Mouse (Mus musculus) heart, embryonic 12.5 days (tissue): ENCODE results near the gene Zfp352. TPM values are rescaled to one million over a fixed set of nuclear protein-coding genes. Genes with fewer than 3 reads are reported as not detected.
"Not testable (repeated sequence)": the region's sequence is repeated elsewhere in the genome, so short reads cannot be mapped to it uniquely, and the experiment has no call there.

Experiments
- ATAC-seq: fragments of 200-750 bp; cut with Nextera tagmentation; 2 replicates; pipeline ENCODE4 v1.8.0; 2017; ENCODE audit warnings: moderate TSS enrichment, moderate library complexity; ENCODE audit not compliant: insufficient number of reproducible peaks, low FRiP score
- H3K27ac ChIP-seq: fragments of 300-500 bp; sonication (generic); 2 replicates; pipeline ENCODE4 v1.5.1; 2016; ENCODE audit warnings: mild to moderate bottlenecking, moderate library complexity; ENCODE audit not compliant: poor library complexity, severe bottlenecking
- H3K27me3 ChIP-seq: fragments of 300-500 bp; sonication (generic); replicated peaks from 2 replicates; pipeline ENCODE4 v1.6.1; 2016; ENCODE audit warnings: mild to moderate bottlenecking, moderate library complexity
- H3K36me3 ChIP-seq: fragments of 300-500 bp; sonication (generic); 2 replicates; pipeline ENCODE4 v1.6.1; 2016; ENCODE audit warnings: mild to moderate bottlenecking, moderate library complexity
- H3K4me1 ChIP-seq: fragments of 300-500 bp; sonication (generic); replicated peaks from 2 replicates; pipeline ENCODE4 v1.6.1; 2016; ENCODE audit warnings: mild to moderate bottlenecking
- H3K4me2 ChIP-seq: fragments of 300-500 bp; sonication (generic); 2 replicates; pipeline ENCODE4 v1.6.1; 2016; ENCODE audit warnings: mild to moderate bottlenecking, moderate library complexity
- H3K4me3 ChIP-seq: fragments of 300-500 bp; sonication (generic); 2 replicates; pipeline ENCODE4 v1.5.1; 2016; ENCODE audit warnings: mild to moderate bottlenecking
- H3K9ac ChIP-seq: fragments of 300-500 bp; sonication (generic); 2 replicates; pipeline ENCODE4 v1.6.1; 2016; ENCODE audit warnings: mild to moderate bottlenecking, moderate library complexity
- H3K9me3 ChIP-seq: fragments of 300-500 bp; sonication (generic); replicated peaks from 2 replicates; pipeline ENCODE4 v1.6.1; 2016; ENCODE audit warnings: mild to moderate bottlenecking, moderate library complexity
- WGBS: fragments of 180-500 bp; shearing (Covaris S2); methylation state at CpG from one replicate; pipeline ENCODE4 v1.1.7; 2016; 5-methylcytosine and 5-hydroxymethylcytosine counted together
- polyA plus RNA-seq: library from polyadenylated mRNA; unstranded; fragments of >200 nt; fragmentation: Nextera tagmentation; extraction: Ambion mirVana; gene quantifications from 2 replicates; pipeline ENCODE4 v1.2.1, GENCODE M21; 2016

The Zfp352 gene
- not detected in 2 replicates for polyA plus RNA-seq

- H3K9me3 ChIP-seq, result no peaks in the 10 kb centered on the region; the same call in 1 of the 2 replicates
- H3K4me1 ChIP-seq, result no peaks in the 10 kb centered on the region
- no peaks in the 10 kb centered on the region for H3K27me3 ChIP-seq
- no peak for ATAC-seq
- no peak within 1 kb of the TSS for H3K4me2 ChIP-seq
- 78% methylated on average over 2 of the region's 2 CpGs for WGBS
- H3K27ac ChIP-seq, result no peak within 1 kb of the TSS
- H3K9ac ChIP-seq, result no peak within 1 kb of the TSS
- no peaks in the 10 kb centered on the region for H3K36me3 ChIP-seq
- H3K4me3 ChIP-seq, result no peak within 1 kb of the TSS
These were observed at the start of gene Zfp352 for GRCm38 (mm10) chr4:90218520-90218919. Gene Zfp352 (plus strand): TSS chr4:90218820.

GRCm38 (mm10) chr4:90170890-90171483 is 47.6 kb upstream of the Zfp352 start:
- Histone ChIP-seq H3K27ac (no peak overlapping the region), H3K4me3 (no peak overlapping the region), H3K9me3 (no peaks in the 10 kb centered on the region), H3K27me3 (no peaks in the 10 kb centered on the region), H3K9ac (no peak overlapping the region), H3K4me1 (no peaks in the 10 kb centered on the region), H3K36me3 (no peaks in the 10 kb centered on the region), H3K4me2 (no peak overlapping the region)
- no peak for ATAC-seq
- WGBS, result 62% methylated on average over 3 of the region's 3 CpGs

DNA sequence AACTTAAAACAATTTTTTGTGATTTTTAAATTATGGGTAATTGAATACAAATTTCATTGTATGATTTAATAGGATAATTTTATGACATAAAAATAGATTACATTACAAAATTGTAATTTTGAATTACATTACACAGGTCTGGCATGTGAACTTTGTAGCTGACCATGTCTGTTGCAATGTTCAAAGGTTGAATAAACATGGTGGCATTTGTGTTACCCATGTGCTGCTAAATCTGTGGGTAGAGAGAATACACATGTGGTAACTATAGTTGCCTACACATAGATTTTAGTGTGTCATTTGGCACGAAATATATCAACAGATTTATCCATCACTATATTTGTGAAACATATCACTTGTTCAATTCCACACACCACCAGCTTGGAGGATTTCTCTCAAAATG is 44.6 kb upstream of the Zfp352 start:
- Histone ChIP-seq H3K9ac (no peak overlapping the region), H3K27me3 (no peaks in the 10 kb centered on the region), H3K9me3 (no peaks in the 10 kb centered on the region), H3K4me1 (no peaks in the 10 kb centered on the region), H3K4me2 (no peak overlapping the region), H3K27ac (no peak overlapping the region), H3K4me3 (no peak overlapping the region), H3K36me3 (no peaks in the 10 kb centered on the region)
- ATAC-seq, result no peak
- 58% methylated on average over 1 of the region's 1 CpGs for WGBS

DNA sequence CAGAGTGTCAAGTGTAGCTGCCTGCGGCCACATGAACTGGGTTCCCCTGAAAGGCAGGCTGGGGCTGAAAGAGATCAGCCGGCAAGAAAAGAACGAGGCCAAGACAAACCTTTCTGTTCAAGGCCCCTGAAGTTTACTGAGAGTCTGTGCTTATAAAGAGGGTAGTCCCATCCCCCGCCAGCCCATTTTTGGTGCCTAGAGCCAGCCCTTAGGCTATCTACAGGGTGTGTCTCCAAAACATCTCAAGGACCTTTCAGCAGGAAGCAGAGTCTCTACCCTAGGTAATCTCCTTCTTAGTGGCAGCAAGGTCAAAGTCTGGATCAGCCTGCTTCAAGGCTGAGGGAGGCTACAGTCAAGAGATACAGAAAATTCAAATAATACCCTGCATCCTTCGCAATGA is 15.2 kb upstream of the Zfp352 start:
- Histone ChIP-seq H3K36me3 (no peaks in the 10 kb centered on the region), H3K4me1 (no peaks in the 10 kb centered on the region), H3K27ac (no peak overlapping the region), H3K4me2 (no peak overlapping the region), H3K27me3 (no peaks in the 10 kb centered on the region), H3K4me3 (no peak overlapping the region), H3K9ac (no peak overlapping the region), H3K9me3 (no peaks in the 10 kb centered on the region)
- ATAC-seq, result no peak
- WGBS, result 68% methylated on average over 5 of the region's 5 CpGs

DNA sequence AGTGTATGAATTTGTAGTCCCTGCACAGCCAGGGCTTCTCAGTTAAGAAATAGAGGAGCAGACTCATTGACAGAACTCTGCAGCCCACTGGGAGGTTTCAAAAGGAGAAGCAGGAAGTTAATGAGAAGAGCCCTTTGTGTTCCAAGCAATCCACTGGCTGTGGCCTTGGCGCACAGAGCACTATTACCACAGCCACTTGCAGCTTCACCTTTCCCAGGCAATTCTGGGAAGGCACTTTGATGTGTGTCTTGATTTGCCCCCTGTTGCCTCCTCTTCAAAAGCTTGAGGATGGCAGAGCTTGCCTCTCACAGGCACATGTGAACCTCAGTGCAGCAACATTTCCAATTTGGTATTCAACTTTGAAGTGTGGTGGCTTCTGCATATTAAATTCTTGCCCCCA is 7.1 kb upstream of the Zfp352 start:
- WGBS, result 67% methylated on average over 1 of the region's 1 CpGs
- Histone ChIP-seq H3K9me3 (no peaks in the 10 kb centered on the region), H3K9ac (no peak overlapping the region), H3K4me2 (no peak overlapping the region), H3K27me3 (no peaks in the 10 kb centered on the region), H3K4me3 (no peak overlapping the region), H3K4me1 (no peaks in the 10 kb centered on the region), H3K27ac (no peak overlapping the region), H3K36me3 (no peaks in the 10 kb centered on the region)
- ATAC-seq, result no peak

GRCm38 (mm10) chr4:90212076-90212475 is 6.5 kb upstream of the Zfp352 start:
- H3K9me3 ChIP-seq, result no peaks in the 10 kb centered on the region
- H3K9ac ChIP-seq, result no peak overlapping the region
- WGBS, result 64% methylated on average over 3 of the region's 3 CpGs
- H3K27me3 ChIP-seq, result no peaks in the 10 kb centered on the region
- H3K4me1 ChIP-seq, result no peaks in the 10 kb centered on the region
- no peak overlapping the region for H3K4me3 ChIP-seq
- H3K36me3 ChIP-seq, result no peaks in the 10 kb centered on the region
- ATAC-seq, result no peak
- H3K4me2 ChIP-seq, result no peak overlapping the region
- no peak overlapping the region for H3K27ac ChIP-seq

GRCm38 (mm10) chr4:90235646-90236045 is 17.0 kb downstream of the Zfp352 start:
- not testable (repeated sequence) for H3K9me3 ChIP-seq, H3K27me3 ChIP-seq, H3K4me3 ChIP-seq, H3K36me3 ChIP-seq, H3K9ac ChIP-seq, ATAC-seq, H3K4me2 ChIP-seq, H3K27ac ChIP-seq, H3K4me1 ChIP-seq
- WGBS, result 93% methylated on average over 5 of the region's 5 CpGs

DNA sequence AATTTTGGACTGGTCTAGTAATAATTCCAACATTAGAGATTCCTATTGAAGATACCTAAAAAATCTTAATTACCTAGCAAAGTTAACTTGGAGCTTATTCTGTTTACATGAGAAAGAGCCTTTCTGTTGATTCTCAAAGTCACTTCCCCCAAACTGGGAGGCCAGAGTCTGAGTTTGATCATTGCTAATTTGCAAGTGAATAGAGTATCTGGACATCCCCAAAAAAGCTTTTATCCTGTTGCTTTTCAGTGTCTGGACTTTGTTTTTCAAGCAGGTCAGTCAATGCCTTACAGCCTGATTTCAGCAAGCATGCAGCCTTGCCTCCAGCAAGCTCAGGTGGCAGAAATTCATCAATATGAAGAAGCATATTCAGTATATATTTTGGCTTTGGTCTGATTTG is 51.2 kb downstream of the Zfp352 start:
- Histone ChIP-seq H3K27ac (no peak overlapping the region), H3K27me3 (no peaks in the 10 kb centered on the region), H3K4me2 (no peak overlapping the region), H3K36me3 (no peaks in the 10 kb centered on the region), H3K9ac (no peak overlapping the region), H3K4me3 (no peak overlapping the region), H3K4me1 (no peaks in the 10 kb centered on the region), H3K9me3 (peaks cover 30% of the 10 kb centered on the region)
- no peak for ATAC-seq
